Mouse (Mus musculus) kidney, adult 2 months (tissue): Measurements from ENCODE around the gene Mgrn1. TPM values are rescaled to one million over a fixed set of nuclear protein-coding genes. Genes with fewer than 3 reads are reported as not detected.

Experiments used
- DNase-seq: peaks from one replicate; pipeline ENCODE4 v3.0.0; 2021
- H3K27ac ChIP-seq: fragments of 200-500 bp; 2 replicates; pipeline ENCODE4 v1.5.1; 2012; ENCODE audit warnings: low read depth, low read length, control low read depth, inconsistent platforms; ENCODE audit not compliant: insufficient read depth
- H3K27me3 ChIP-seq: fragments of 200-500 bp; replicated peaks from 2 replicates; pipeline ENCODE4 v1.6.1; 2012; ENCODE audit warnings: mild to moderate bottlenecking, moderate library complexity, low read length, inconsistent platforms; ENCODE audit not compliant: control insufficient read depth, insufficient read depth
- H3K36me3 ChIP-seq: fragments of 200-500 bp; 2 replicates; pipeline ENCODE4 v1.6.1; 2012; ENCODE audit warnings: mild to moderate bottlenecking, moderate library complexity, low read length, inconsistent platforms; ENCODE audit not compliant: control insufficient read depth, insufficient read depth
- H3K4me1 ChIP-seq: fragments of 200-500 bp; 2 replicates; pipeline ENCODE4 v1.6.1; 2011; ENCODE audit warnings: low read length; ENCODE audit not compliant: control insufficient read depth, insufficient read depth
- H3K4me3 ChIP-seq: fragments of 200-500 bp; 2 replicates; pipeline ENCODE4 v1.5.1; 2011; ENCODE audit warnings: mild to moderate bottlenecking, low read depth, low read length, control low read depth; ENCODE audit not compliant: insufficient read depth
- CTCF ChIP-seq: fragments of 200-500 bp; conservative IDR thresholded peaks from 2 replicates; pipeline ENCODE4 v1.5.1; 2011; ENCODE audit warnings: low read depth, mild to moderate bottlenecking, control low read depth, low read length, moderate library complexity, mixed read lengths; ENCODE audit not compliant: insufficient read depth, insufficient read length
- POLR2A ChIP-seq: fragments of 200-500 bp; IDR thresholded peaks from one replicate; pipeline ENCODE4 v1.6.1; 2011; ENCODE audit warnings: low read depth, low read length, control low read depth
- WGBS: fragments of 180-500 bp; shearing (Covaris S2); methylation state at CpG from one replicate; pipeline ENCODE4 v1.1.7; 2018; 5-methylcytosine and 5-hydroxymethylcytosine counted together
- polyA plus RNA-seq: library from polyadenylated mRNA; depleted of rRNA; stranded (reverse); fragments of >200 nt; gene quantifications from 2 replicates; pipeline ENCODE4 v1.2.3, GENCODE M21; 2012

Mgrn1 gene
- polyA plus RNA-seq, 1 experiment, result 197 TPM

DNA sequence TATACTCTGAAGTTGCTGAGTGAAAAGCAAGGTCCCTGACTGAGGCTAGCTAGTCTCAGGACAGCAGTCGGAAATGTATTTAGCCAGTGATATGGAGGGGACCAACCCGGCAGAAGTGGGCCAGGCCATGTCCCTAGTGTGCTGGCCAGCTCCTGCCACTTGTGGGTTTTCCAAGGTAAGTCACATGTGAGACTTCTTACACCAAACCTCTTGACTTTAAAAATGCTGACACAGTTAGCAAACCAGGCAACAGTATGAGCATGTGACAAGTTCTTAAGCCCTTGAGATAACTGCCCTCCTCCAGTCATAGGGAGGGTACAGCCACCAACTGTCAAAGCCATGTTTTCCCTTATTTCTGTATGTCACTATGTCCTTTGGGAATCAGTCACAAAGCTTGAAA, 14.1 kb upstream of the Mgrn1 start:
- no peaks in the 10 kb centered on the region for H3K27me3 ChIP-seq
- 52% methylated on average over 2 of the region's 2 CpGs for WGBS
- TF ChIP-seq CTCF (no peak), POLR2A (no peak)
- no peaks in the 10 kb centered on the region for H3K36me3 ChIP-seq
- H3K4me1 ChIP-seq, result peaks cover 6% of the 10 kb centered on the region
- no peak overlapping the region for H3K4me3 ChIP-seq
- H3K27ac ChIP-seq, result no peak overlapping the region
- DNase-seq, result no peak

DNA sequence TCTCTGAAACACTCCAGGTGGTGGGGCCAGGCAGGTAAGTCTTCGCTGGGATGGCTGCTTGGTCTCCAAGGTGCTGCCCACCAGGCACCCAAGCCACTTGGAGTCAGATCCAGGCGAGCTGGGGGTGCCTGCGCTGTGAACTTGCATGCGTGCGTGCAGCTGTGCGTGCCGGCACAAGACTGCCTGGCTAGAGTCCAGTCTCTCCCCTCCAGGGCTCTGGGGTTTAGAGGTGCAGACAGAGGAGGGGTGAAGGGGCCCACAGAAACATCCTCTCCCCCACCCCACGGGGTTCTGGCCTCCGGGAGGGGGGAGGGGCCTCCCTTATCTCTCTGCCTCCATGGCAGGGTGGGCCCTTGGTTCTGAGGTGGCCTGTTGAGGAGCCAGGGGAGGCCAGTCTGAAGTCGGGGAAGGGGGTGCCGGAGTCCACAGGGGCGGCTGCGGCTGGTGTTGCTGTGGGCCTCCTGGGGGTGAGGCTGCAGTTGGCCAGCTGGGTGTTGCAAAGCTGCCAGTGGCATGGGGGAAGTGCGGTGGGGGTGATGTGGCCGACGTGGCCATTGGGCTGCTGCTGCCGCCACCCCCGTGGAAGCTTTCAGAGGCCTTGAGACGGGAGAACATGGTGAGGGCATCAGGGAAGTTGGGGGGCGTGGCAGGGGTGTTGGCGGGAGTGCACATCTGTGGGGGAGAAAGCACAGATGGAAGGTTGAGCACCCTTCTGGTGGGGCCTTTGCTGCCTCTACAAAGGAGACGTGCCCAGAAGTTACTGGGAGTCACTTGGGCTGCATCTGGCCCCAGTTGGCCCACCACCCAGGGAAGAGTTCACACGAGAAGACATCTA, 10.6 kb upstream of the Mgrn1 start:
- Histone ChIP-seq H3K4me3 (no peak overlapping the region), H3K27me3 (no peaks in the 10 kb centered on the region), H3K27ac (no peak overlapping the region), H3K36me3 (no peaks in the 10 kb centered on the region), H3K4me1 (peaks cover 10% of the 10 kb centered on the region)
- peak; percentile 20 for DNase-seq
- TF ChIP-seq POLR2A (no peak), CTCF (no peak)
- 66% methylated on average over 23 of the region's 23 CpGs for WGBS

DNA sequence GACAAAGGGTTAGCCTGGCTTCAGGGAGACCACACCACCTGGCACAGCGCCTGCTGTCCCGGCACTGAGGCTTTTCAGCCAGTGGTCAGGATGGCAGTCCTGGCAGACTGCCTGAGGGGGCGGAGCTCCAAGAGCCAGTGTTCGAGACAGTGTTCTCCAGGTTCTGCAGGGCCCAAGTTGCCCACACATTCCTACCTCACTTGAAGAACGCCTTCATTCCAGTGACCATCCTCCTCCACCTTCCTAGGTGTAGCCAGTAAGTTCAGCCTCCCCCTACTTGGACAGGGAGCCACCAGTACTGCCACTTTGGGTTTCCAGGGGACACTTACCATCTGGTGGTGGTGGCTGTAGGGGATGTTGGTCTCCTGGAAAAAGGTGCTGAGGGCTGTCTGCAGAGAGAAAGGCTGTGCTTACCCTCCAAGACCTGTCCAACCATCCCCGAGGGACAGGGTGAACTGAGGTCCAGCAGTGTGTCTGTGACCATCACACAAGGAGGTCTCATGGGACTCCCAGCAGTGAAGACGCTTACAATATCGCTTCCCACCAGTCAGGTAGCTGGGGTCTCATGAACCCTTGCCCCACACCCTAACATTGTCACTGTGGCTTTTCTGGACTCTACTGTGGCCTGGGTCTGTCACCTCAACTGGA, 9.9 kb upstream of the Mgrn1 start:
- no peak overlapping the region for H3K27ac ChIP-seq
- no peaks in the 10 kb centered on the region for H3K27me3 ChIP-seq
- 51% methylated on average over 8 of the region's 8 CpGs for WGBS
- no peak overlapping the region for H3K4me3 ChIP-seq
- peak; percentile 90 for DNase-seq
- no peaks in the 10 kb centered on the region for H3K36me3 ChIP-seq
- TF ChIP-seq POLR2A (no peak), CTCF (no peak)
- H3K4me1 ChIP-seq, result peaks cover 10% of the 10 kb centered on the region

DNA sequence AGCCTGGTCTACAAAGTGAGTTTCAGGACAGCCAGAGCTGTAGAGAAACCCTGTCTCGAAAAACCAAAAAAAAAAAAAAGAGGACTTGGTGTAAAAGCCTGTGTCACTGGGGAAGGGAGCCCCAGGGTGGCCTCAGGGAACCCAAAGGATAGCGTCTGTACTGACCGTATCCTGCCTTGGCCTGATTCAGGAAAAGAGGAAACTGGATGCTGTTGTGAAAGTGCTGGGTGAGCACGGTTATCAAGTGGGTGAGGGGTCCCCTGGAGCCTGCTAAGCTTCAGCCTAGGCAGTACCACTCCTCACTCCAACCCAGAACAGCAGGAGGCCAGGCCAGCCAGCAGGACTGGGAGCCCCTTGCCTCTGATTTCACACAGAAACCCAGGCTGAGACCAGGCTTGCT, 8.9 kb upstream of the Mgrn1 start:
- H3K36me3 ChIP-seq, result no peaks in the 10 kb centered on the region
- H3K27ac ChIP-seq, result no peak overlapping the region
- no peak overlapping the region for H3K4me3 ChIP-seq
- peaks cover 20% of the 10 kb centered on the region for H3K4me1 ChIP-seq
- WGBS, result 54% methylated on average over 4 of the region's 4 CpGs
- no peaks in the 10 kb centered on the region for H3K27me3 ChIP-seq
- TF ChIP-seq POLR2A, result no peak
- TF ChIP-seq CTCF, result no peak
- no peak for DNase-seq

DNA sequence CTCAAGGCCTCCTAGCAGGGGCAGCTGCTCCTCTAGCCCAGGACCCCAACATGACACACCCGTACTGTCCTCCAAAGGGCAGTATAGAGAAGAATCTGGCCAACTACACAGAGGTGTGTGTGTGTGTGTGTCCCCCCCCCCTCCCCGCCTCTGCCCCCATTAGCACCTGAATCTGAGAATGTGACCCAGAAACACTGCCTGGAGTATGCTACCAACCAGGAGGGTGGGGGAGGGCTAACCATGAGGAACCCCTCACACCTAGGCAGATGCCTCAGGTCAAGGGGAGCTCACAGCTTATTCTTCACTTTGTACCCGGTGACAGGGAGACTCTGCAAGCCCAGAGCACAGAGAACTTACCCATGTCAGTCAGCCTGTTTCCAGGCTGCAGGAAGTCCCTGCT, 8.3 kb upstream of the Mgrn1 start:
- Histone ChIP-seq H3K4me1 (peaks cover 21% of the 10 kb centered on the region), H3K27me3 (no peaks in the 10 kb centered on the region), H3K36me3 (no peaks in the 10 kb centered on the region), H3K27ac (peak overlapping the region; percentile 50), H3K4me3 (peak overlapping the region; percentile 81)
- 45% methylated on average over 3 of the region's 3 CpGs for WGBS
- DNase-seq, result no peak
- no peak for TF ChIP-seq CTCF
- TF ChIP-seq POLR2A, result no peak

DNA sequence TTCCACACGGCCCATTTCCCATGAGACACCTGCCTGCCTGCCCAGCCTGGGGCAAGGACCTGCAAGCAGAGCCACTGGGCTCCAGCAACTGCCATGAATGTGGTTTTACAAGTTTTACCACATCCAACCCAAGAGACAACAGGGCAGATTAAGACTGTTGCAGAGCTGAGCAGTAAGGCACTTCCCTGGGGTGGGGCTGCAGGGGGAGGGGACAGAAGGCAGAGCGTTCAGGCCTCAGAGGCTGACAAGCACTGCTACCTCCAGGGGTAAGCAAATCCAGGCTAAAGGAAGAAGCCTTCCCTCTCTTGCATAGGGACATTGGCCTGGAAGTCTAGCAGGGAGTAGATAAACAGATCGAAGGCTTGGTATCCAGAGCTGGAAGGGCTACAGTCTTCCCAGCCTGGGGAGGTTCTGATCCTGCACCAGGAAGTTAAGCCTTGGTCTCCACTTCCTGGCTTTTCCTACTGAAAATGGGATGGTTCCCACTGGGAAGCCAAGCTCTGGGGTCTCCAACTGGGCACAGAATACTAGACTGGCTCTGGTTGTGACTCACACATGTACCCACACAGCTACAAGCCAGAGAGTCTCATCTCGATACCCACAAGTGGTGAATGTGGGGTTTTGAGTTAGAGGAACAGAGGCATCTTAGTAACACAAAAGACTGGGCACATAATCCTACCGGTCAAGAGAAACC, 7.7 kb upstream of the Mgrn1 start:
- TF ChIP-seq POLR2A (no peak), CTCF (no peak)
- H3K4me1 ChIP-seq, result peaks cover 21% of the 10 kb centered on the region
- no peaks in the 10 kb centered on the region for H3K27me3 ChIP-seq
- peak overlapping the region; percentile 50 for H3K27ac ChIP-seq
- WGBS, result 13% methylated on average over 5 of the region's 5 CpGs
- no peaks in the 10 kb centered on the region for H3K36me3 ChIP-seq
- peak overlapping the region; percentile 81 for H3K4me3 ChIP-seq
- peak; percentile 53 for DNase-seq

DNA sequence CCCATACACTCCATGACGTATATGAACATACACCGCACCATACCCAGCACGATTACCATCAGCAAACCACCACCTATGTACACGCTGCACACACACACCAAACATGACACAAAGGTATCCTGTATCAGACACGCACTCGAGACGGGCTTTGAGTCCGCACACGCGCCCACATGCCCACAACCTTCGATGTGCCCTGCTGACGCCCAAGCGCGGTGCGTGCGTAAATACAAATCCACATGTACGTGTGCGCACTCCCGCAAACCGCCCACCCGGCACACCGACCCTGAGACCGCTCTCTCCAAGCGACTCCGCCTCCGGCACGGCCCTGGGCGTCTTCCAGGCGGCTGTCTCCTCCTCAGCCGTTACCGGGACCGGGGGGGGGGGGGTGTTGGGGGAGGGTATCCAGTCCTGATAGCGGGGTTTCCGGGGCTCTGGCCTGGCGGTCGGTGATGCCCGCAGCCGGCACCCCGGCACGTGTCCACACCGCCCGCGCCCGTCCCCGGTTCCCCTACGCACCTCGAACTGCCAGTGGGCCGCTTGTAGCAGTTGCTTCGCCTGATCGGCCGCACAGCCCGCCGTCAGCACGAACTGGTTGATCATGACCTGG, 6.8 kb upstream of the Mgrn1 start:
- Histone ChIP-seq H3K27me3 (no peaks in the 10 kb centered on the region), H3K27ac (peak overlapping the region; percentile 99), H3K4me3 (peak overlapping the region; percentile 81), H3K4me1 (peaks cover 21% of the 10 kb centered on the region), H3K36me3 (no peaks in the 10 kb centered on the region)
- WGBS, result under 1% methylated on average over 54 of the region's 54 CpGs
- peak; percentile 51 for DNase-seq
- TF ChIP-seq POLR2A (no peak), CTCF (no peak)
